Mouse (Mus musculus): ENCODE data around the gene Serf2.

DNA sequence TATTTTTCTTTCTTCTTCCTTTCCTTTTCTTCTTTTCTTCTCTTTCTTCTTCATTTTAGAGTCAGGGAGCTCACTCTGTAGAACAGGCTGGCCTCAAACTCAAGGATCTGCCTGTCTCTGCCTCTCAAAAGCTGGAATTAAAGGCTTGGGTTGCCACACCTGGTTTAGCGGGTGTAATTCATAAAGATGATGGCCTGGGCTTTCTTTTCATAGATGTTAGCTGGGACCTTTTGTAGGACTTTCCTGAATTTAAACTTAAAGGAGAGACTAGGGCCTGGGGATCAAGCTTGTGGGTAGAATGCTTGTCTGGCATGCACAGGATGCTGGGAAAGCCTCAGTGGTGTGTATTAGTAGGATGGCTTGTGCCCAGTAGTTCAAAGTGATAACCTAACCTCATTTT lies 4.8 kb upstream of the Serf2 start, which contains the start of gene Ell3:
- no peak for TF ChIP-seq CTCF (IDR thresholded peaks at IDR 0.05; ENCODE audit: control insufficient read depth, insufficient read depth, low read length)
- TF ChIP-seq POLR2A (IDR thresholded peaks at IDR 0.05; ENCODE audit: borderline replicate concordance, control insufficient read depth, low read depth, low read length): no peak

All from bone marrow, adult 2 months (tissue).